Mouse (Mus musculus) gastrocnemius, postnatal 14 days (tissue): Measurements from ENCODE around the gene Cox19. TPM values are rescaled to one million over a fixed set of nuclear protein-coding genes. Genes with fewer than 3 reads are reported as not detected.
A peak's percentile ranks its signal among the peaks of the same experiment; 100 is the strongest.

Experiments used
- DNase-seq: peaks from one replicate; pipeline ENCODE4 v3.0.0; 2021; ENCODE audit warnings: mixed read lengths
- intact Hi-C: fragments of 180-260 bp; cut with DNase I; formaldehyde crosslinking; loops from one replicate; pipeline ENCODE4 v1.15.1; 2025; ENCODE audit warnings: low total_unique reads
- total RNA-seq, 2 experiments: library from RNA; stranded (reverse); gene quantifications; 2 replicates each; pipeline ENCODE4 v1.2.3; 2021

The Cox19 gene
- total RNA-seq, 2 experiments from 2014 or later, result 58.6 to 79.3 TPM

GRCm38 (mm10) chr5:139366484-139366883 is 15.3 kb upstream of the Cox19 start:
- no peak for DNase-seq
- intact Hi-C loops, result no loop called here

DNA sequence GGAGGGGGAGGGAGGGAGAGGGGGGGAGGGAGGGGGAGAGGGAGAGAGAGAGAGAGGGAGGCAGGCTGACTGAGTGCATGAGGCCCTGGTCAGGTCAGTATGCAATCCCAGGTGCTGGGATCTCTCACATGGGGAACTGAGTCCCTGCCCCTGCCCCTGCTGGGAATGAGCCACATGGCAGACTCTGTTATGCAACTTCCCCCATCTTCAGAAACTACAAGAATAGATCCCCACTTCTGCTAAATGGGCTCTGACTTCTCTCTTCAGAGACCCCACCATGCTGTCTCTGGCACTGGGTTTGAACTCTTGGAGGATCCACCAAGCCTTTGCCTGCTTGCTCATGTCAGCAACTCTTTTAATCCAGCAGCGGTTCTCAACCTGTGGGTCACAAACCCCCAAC is 14.6 kb upstream of the Cox19 start:
- no peak for DNase-seq
- intact Hi-C loops, result no loop called here

DNA sequence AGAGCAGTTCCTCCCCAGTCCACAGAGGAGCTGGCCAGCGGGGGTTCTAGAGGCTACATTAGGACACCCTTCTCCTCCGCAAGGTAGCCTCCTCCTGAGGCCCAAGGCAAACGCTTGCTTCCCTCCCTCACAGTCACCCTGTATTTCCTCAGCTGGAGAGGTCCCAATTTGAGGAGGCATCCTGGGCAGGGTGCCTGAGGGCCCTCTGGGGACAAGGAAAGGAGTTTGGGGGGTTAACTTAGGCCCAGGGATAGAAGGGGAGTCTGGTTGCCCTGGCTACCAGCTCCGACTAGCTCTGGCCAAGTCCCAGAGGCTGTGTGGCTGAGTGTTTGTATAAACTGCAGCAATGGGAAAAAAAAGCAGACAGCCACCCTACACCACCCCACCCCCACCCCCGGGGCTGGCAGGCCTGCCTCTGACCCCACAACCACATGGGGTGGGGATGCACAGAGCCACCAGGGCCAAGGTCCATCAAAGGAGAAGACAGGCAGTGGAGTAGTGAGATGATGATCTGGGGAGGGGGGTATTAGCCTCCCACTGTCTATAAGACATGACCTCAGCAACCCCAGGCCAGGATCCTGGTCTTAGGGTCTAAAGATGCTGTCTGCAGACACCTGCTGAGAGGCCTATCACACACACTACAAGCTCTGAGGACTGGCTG is 13.8 kb upstream of the Cox19 start:
- no peak for DNase-seq
- intact Hi-C loops, result loop anchor here (5.0 kb wide), 1 partner anchor 102 kb away; no protein-coding TSS in a partner anchor

- intact Hi-C loops, result loop anchor here (5.0 kb wide), 1 partner anchor 103 kb away; no protein-coding TSS in a partner anchor
- DNase-seq, result peak; percentile 83
These were observed 13.2 kb upstream of the Cox19 start for GRCm38 (mm10) chr5:139364260-139364910.

DNA sequence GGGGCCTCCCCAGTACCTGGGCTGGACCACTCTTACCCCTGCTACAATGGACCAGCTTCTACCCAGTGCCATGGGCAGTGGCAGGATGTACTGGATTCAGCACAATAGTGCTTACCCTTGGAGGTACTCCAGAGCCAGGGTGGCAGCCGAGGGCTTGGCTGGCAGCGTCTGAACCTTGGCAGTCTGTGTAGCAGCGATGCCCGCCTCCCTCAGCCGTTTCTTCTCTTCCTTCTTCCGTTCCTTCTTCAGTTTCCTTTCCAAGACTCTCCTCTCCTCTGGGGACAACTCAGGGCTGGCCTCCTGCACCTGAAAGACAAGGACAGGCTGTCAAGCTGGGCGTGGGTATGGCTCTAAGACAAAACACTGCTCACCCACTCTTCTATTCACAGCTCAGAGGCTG is 12.6 kb upstream of the Cox19 start:
- no peak for DNase-seq
- intact Hi-C loops, result loop anchor here (5.0 kb wide), 1 partner anchor 103 kb away; no protein-coding TSS in a partner anchor

DNA sequence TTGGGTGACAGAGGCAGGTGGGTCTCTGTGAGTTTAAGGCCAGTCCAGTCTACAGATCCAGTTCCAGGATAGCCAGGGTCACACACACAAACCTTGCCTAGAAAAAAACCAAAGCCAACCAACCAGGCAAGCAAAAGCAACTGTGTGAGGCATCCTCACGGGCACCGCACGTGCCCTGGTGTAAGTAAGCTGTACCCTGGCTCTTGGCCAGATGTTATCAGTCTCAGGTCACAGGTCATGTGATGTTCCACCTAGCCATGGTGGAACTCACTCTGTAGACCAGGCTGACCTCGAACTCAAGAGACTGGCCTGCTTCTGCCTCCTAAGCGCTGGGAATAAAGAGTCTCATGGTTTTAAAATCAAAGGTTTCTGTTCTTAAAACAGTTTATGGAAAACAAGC is 8.0 kb upstream of the Cox19 start:
- no peak for DNase-seq
- intact Hi-C loops, result loop anchor here (5.0 kb wide), 1 partner anchor 148 kb away; no protein-coding TSS in a partner anchor

- intact Hi-C loops, result loop anchor here (5.0 kb wide), 1 partner anchor 149 kb away; no protein-coding TSS in a partner anchor
These were observed 7.4 kb upstream of the Cox19 start for GRCm38 (mm10) chr5:139358653-139359052.

GRCm38 (mm10) chr5:139355235-139355772 is 4.1 kb upstream of the Cox19 start:
- peak; percentile 84 for DNase-seq
- intact Hi-C loops, result loop anchor here (5.0 kb wide), 1 partner anchor 152 kb away; no protein-coding TSS in a partner anchor

More at GRCm38 (mm10) chr5:139358653-139359052, 7.4 kb upstream of the Cox19 start:
- DNase-seq, result peak; percentile 49

DNA sequence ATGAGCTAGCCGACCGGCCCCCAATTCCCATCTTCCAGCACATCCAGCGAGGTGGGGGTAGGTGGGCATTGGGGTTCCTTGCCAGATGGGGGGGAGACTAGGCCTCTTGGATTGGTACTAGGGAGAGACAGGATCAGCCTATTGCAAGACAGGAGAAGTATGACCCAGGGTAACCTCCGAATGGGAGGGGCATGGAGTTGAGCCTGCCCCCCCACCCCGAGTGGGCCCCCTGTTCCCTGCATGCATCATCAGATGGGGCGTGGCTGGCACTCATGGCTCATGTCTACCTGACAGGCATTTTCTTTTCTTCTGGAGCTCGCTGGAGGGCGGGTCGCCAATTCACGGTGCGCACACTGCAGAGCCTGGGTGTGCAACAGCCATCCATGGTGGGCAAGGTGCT is 2.7 kb upstream of the Cox19 start:
- DNase-seq, result no peak
- intact Hi-C loops, result no loop called here

DNA sequence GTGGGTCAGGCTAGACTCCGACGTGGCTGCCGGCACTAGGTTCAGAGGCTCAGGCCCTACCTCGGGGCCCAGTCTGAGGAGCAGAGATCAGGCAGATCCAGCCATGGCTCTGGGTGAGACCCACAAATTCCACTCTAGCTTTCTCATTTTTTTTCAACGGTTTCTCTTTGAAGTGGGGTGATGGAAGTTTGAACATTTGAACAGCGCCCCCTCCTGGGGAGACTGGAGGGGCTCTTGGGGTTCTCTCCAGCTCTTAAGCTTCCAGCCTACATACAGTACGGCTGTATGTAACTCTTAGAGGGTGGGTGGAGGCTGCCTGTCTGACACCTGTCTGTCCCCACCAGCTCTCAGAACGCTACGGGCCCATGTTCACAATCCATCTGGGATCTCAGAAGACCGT is 2.3 kb upstream of the Cox19 start:
- intact Hi-C loops, result no loop called here
- DNase-seq, result no peak

GRCm38 (mm10) chr5:139352317-139352716 is 1.1 kb upstream of the Cox19 start, which contains the start of gene Cyp2w1:
Cyp2w1 (plus strand) TSS chr5:139352617.
- no peak for DNase-seq
- intact Hi-C loops, result no loop called here

DNA sequence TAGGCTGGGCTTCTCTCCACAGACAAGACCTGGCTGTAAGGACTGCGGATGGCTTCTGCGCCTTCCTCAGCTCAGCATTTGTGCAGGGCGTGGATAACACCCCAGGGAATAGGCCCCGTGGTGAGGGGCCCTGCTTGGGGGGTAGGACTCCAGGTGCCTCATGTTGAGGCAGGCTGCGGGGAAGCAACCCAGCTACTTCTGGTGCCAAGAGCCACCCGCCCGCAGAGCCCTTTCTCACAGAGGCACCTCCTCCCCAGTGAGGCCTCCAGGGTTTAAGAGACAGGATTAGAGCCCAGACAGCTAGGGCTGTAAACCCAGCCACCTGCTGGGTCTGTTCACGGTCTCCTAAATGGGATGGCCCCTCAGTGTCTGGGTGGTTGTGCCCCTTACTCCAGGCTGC is 410 bp upstream of the Cox19 start:
- no peak for DNase-seq
- intact Hi-C loops, result no loop called here

DNA sequence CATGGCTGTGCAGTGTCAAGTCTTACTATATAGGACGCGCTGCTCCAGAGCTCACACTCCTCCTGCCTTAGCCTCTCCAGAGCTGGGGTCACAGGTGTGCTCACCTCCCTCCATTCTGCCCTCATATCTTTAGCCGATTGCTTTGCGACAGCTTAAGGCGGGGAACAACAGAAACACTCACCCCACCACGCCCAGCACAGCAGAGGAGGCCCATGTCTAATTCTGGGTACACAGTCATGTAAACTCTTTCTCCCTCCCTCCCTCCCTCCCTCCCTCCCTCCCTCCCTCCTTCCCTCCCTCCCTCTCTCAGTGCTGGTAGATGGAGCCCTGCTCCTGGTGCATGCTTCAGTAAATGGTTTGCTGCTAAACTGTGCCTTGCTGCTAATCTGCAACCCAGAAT is 1.5 kb downstream of the Cox19 start:
- intact Hi-C loops, result no loop called here

DNA sequence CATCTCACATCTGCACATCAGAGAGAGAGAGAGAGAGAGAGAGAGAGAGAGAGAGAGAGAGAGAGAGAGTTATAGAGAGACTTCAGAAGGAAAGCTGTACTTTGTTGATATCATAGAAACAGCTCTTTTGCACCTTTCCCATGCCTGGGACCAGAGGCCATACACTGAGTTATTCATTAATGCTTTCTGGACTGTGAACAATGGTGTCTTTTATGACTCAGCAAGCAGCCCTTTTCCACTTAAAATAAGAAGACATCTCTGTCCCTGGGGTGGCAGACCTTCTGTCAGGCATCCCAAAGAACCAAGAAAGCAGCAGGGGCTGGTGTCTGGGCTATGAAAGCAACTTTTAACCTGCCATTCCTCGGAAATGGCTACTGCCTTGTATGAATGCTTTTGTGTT is 4.0 kb downstream of the Cox19 start:
- no peak for DNase-seq
- intact Hi-C loops, result no loop called here

More for the DNA sequence above, 1.5 kb downstream of the Cox19 start:
- DNase-seq, result no peak

- no peak for DNase-seq
- intact Hi-C loops, result no loop called here
These were observed 5.9 kb downstream of the Cox19 start for GRCm38 (mm10) chr5:139345364-139345714.

DNA sequence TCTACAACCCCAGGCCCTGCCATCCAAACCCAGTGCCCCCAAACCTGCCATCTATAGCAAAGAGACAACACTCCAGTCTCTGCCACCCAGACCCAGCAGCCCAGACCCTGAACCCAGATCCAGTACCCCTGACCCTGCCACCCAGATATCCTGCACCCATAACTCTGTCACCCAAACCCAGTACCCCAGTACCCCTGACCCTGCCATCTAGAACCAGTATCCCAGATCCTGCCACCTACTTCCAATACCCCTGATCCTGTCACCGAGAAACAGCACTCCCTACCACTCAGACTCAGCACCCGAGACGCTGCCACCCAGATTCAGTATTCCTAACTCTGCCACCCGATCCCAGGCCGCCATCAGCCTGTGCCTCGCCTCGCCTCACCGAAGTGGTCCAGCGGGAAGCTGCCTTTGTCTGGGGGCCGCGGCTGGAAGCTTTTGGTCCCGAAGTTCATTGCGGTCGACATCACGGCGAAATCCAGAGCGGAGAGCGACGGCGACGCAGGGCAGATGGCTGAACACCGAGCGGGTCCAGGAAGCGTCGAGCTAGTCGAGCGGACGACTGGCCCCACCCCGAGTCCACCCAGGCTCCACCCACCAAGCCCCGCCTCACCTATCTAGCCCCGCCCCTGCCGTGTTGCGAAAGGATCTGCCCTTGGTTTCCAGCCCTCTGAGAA is 6.4 kb downstream of the Cox19 start:
- peak; percentile 96 for DNase-seq
- intact Hi-C loops, result no loop called here

DNA sequence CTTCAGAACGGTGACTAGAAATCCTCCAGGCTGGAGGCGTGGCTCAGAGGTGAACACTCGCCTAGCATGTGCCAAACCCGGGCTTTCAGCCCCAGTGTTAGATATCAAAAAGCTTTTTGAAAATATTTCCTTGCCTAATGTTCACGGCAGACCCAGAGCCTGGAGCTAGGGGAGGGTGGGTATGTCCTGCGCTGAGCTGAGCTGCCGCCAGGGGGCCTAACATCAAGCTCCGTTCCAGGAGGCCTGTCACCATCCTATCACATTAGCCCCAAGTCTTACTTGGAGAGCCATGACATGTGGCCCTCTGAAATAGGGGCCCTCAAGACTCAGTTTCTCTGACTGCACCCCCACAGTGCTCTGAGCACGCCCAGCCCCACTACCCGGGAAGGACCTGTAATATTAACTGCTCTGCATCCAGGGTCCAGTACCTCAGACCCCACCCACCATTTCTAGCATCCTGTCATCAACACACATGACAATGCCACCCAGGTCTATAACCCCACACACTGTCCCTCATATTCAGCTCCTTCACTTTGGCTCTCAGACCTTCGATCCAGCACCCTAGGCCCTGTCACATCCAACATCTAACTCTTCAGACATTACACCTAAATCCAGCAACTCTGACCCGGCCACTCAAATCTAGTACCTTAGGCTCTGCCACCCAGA is 7.1 kb downstream of the Cox19 start:
- intact Hi-C loops, result no loop called here
- peak; percentile 83 for DNase-seq

- intact Hi-C loops, result no loop called here
- DNase-seq, result no peak
These were observed 12.3 kb downstream of the Cox19 start for GRCm38 (mm10) chr5:139338891-139339290.

DNA sequence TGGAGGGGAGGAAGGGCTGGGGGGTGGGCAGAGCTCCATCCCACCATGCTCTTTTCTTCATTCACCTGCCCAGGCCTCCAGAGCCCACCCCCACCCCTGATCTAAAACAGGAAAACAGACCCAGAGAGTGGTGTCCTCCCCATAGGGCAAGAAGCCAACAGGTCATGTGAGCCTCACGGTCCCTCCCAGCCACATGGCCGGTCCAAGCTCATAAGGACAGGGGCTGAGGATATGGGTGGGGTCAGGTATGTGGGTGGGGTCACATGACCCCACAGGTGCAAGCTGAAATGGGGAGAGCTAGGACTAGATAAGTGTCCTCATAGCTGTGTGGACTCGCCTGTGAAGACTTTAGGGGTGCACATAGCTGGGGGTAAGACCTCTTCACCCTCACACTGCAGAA is 12.8 kb downstream of the Cox19 start:
- intact Hi-C loops, result no loop called here
- DNase-seq, result no peak
